Mouse (Mus musculus) stomach, adult 2 months (tissue): ENCODE data around the gene Ptpn6. TPM values are rescaled to one million over a fixed set of nuclear protein-coding genes. Genes with fewer than 3 reads are reported as not detected.

Experiments used
- polyA plus RNA-seq: library from polyadenylated mRNA; depleted of rRNA; stranded (reverse); fragments of >200 nt; gene quantifications from 2 replicates; pipeline ENCODE4 v1.2.3, GENCODE M21; 2012; rRNA removed

Gene Ptpn6
- 9.1 and 9.5 TPM in 2 replicates for polyA plus RNA-seq

GRCm38 (mm10) chr6:124738511-124739023 lies at the start of gene Ptpn6:
Gene Ptpn6, minus strand, starts transcription at chr6:124738714.

GRCm38 (mm10) chr6:124779222-124779983 lies 40.9 kb upstream of the Ptpn6 start, which contains the start of gene Lrrc23:
Gene Lrrc23, minus strand, starts transcription at chr6:124779727.

GRCm38 (mm10) chr6:124769101-124769765 lies 30.7 kb upstream of the Ptpn6 start, which contains the start of gene Eno2:
Gene Eno2, minus strand, starts transcription at chr6:124769673.

GRCm38 (mm10) chr6:124755831-124756595 lies 17.5 kb upstream of the Ptpn6 start, which contains the start of the genes Gm45234 and Atn1:
Gene Gm45234, minus strand, starts transcription at chr6:124756021.
Gene Atn1, minus strand, starts transcription at chr6:124756524.

GRCm38 (mm10) chr6:124740888-124741761 lies 2.6 kb upstream of the Ptpn6 start, which contains the start of gene Grcc10:
Gene Grcc10, minus strand, starts transcription at chr6:124741374.

GRCm38 (mm10) chr6:124711824-124712782 lies 26.4 kb downstream of the Ptpn6 start, which contains the start of the genes Emg1 and Phb2:
Gene Emg1, minus strand, starts transcription at chr6:124712178.
Gene Phb2, plus strand, starts transcription at chr6:124712336.

Other genes starting within 250 kb of the Ptpn6 start
- gene C1rl, start 245.6 kb downstream of the Ptpn6 start, polyA plus RNA-seq: 0.45 and 0.93 TPM in 2 replicates
- 8.6 and 12.3 TPM in 2 replicates for gene C1ra, start 226.3 kb downstream of the Ptpn6 start, polyA plus RNA-seq
- 6.9 and 17.4 TPM in 2 replicates for gene C1s1, start 196.4 kb downstream of the Ptpn6 start, polyA plus RNA-seq
- gene C1rb, start 168.4 kb downstream of the Ptpn6 start, polyA plus RNA-seq: 0.09 and 0.12 TPM in 2 replicates
- not detected in 2 replicates for gene C1s2, start 102.6 kb downstream of the Ptpn6 start, polyA plus RNA-seq
- gene Lpcat3, start 75.7 kb downstream of the Ptpn6 start, polyA plus RNA-seq: 46.7 and 49.3 TPM in 2 replicates
- 9.4 and 10.8 TPM in 2 replicates for gene Emg1, start 26.5 kb downstream of the Ptpn6 start, polyA plus RNA-seq
- gene Phb2, start 26.4 kb downstream of the Ptpn6 start, polyA plus RNA-seq: 83.4 and 111 TPM in 2 replicates
- 80.8 and 106 TPM in 2 replicates for gene Grcc10, start 2.7 kb upstream of the Ptpn6 start, polyA plus RNA-seq
- gene Gm45234, start 17.3 kb upstream of the Ptpn6 start, polyA plus RNA-seq: not detected in 2 replicates
- 38.7 and 38.9 TPM in 2 replicates for gene Atn1, start 17.8 kb upstream of the Ptpn6 start, polyA plus RNA-seq
- 4.7 and 5.5 TPM in 2 replicates for gene Eno2, start 31.0 kb upstream of the Ptpn6 start, polyA plus RNA-seq
- 0.13 and 0.26 TPM in 2 replicates for gene Lrrc23, start 41.0 kb upstream of the Ptpn6 start, polyA plus RNA-seq
- 14.1 and 16.2 TPM in 2 replicates for gene Spsb2, start 69.9 kb upstream of the Ptpn6 start, polyA plus RNA-seq
- gene Tpi1, start 75.6 kb upstream of the Ptpn6 start, polyA plus RNA-seq: 179 and 210 TPM in 2 replicates
- gene Usp5, start 90.8 kb upstream of the Ptpn6 start, polyA plus RNA-seq: 36.1 and 46.9 TPM in 2 replicates
- gene Cdca3, start 90.8 kb upstream of the Ptpn6 start, polyA plus RNA-seq: 19.8 and 24.0 TPM in 2 replicates
- gene Gnb3, start 101.6 kb upstream of the Ptpn6 start, polyA plus RNA-seq: 0.10 and 0.24 TPM in 2 replicates
- 12.1 and 14.8 TPM in 2 replicates for gene P3h3, start 119.0 kb upstream of the Ptpn6 start, polyA plus RNA-seq
- gene Gpr162, start 125.3 kb upstream of the Ptpn6 start, polyA plus RNA-seq: 0.77 and 0.80 TPM in 2 replicates
- gene Cd4, start 149.5 kb upstream of the Ptpn6 start, polyA plus RNA-seq: 0.58 and 0.83 TPM in 2 replicates
- gene Lag3, start 173.0 kb upstream of the Ptpn6 start, polyA plus RNA-seq: 0.84 and 2.3 TPM in 2 replicates
- 1,316 and 1,529 TPM in 2 replicates for gene Ptms, start 181.4 kb upstream of the Ptpn6 start, polyA plus RNA-seq
- 194 and 239 TPM in 2 replicates for gene Mlf2, start 192.7 kb upstream of the Ptpn6 start, polyA plus RNA-seq
- 101 and 118 TPM in 2 replicates for gene Cops7a, start 226.8 kb upstream of the Ptpn6 start, polyA plus RNA-seq